Mouse (Mus musculus): ENCODE measurements around the gene Pagr1a.

- TF ChIP-seq CTCF (IDR thresholded peaks at IDR 0.05; ENCODE audit: insufficient read depth, low read length) (no peak), POLR2A (IDR thresholded peaks at IDR 0.05; ENCODE audit: borderline replicate concordance, extremely low read depth, low read depth, low read length) (no peak)
Measured at GRCm38 (mm10) chr7:126981601-126982000, 35.6 kb downstream of the Pagr1a start.

Measured in lung, adult 2 months (tissue).